Mouse (Mus musculus): ENCODE data around the gene Stip1. TPM values are rescaled to one million over a fixed set of nuclear protein-coding genes. Genes with fewer than 3 reads are reported as not detected.
A peak's percentile ranks its signal among the peaks of the same experiment; 100 is the strongest.

Stip1 gene
- polyA plus RNA-seq, 1 experiment from 2014 or later, result 131 TPM

GRCm38 (mm10) chr19:6990712-6991111 lies 49.1 kb downstream of the Stip1 start:
- no peak for TF ChIP-seq CTCF (IDR thresholded peaks at IDR 0.05; ENCODE audit: low read depth)
- peaks cover 33% of the 10 kb centered on the region for H3K4me1 ChIP-seq (replicated peaks; ENCODE audit: insufficient read depth, low read length)
- 89% methylated on average over 6 of the region's 6 CpGs for WGBS

GRCm38 (mm10) chr19:6989251-6989650 lies 50.5 kb downstream of the Stip1 start:
- Histone ChIP-seq H3K27me3 (ENCODE audit: insufficient read depth, low read length) (no peaks in the 10 kb centered on the region), H3K4me3 (replicated peaks; ENCODE audit: low read depth, low read length) (no peak overlapping the region), H3K27ac (no peak overlapping the region), H3K9ac (ENCODE audit: low read depth, low read length) (no peak overlapping the region), H3K36me3 (ENCODE audit: insufficient read depth, low read length) (peaks cover 4% of the 10 kb centered on the region; the same call in 1 of the 2 replicates), H3K9me3 (replicated peaks; ENCODE audit: low read length) (no peaks in the 10 kb centered on the region), H3K4me2 (ENCODE audit: low read length) (no peak overlapping the region), H3K4me1 (replicated peaks; ENCODE audit: insufficient read depth, low read length) (peaks cover 24% of the 10 kb centered on the region)
- DNase-seq (ENCODE audit: low spot score) (no peak), ATAC-seq (replicated peaks; ENCODE audit: low FRiP score, low read depth) (no peak)
- 89% methylated on average over 8 of the region's 8 CpGs for WGBS
- no peak for TF ChIP-seq CTCF (IDR thresholded peaks at IDR 0.05; ENCODE audit: low read depth)

More at GRCm38 (mm10) chr19:6990712-6991111, 49.1 kb downstream of the Stip1 start:
- Histone ChIP-seq H3K4me3 (replicated peaks; ENCODE audit: low read depth, low read length) (no peak overlapping the region), H3K4me2 (ENCODE audit: low read length) (no peak overlapping the region), H3K36me3 (ENCODE audit: insufficient read depth, low read length) (no peaks in the 10 kb centered on the region), H3K9me3 (replicated peaks; ENCODE audit: low read length) (no peaks in the 10 kb centered on the region), H3K9ac (ENCODE audit: low read depth, low read length) (no peak overlapping the region), H3K27ac (no peak overlapping the region), H3K27me3 (ENCODE audit: insufficient read depth, low read length) (no peaks in the 10 kb centered on the region)
- DNase-seq (ENCODE audit: low spot score) (no peak), ATAC-seq (replicated peaks; ENCODE audit: low FRiP score, low read depth) (no peak)

DNA sequence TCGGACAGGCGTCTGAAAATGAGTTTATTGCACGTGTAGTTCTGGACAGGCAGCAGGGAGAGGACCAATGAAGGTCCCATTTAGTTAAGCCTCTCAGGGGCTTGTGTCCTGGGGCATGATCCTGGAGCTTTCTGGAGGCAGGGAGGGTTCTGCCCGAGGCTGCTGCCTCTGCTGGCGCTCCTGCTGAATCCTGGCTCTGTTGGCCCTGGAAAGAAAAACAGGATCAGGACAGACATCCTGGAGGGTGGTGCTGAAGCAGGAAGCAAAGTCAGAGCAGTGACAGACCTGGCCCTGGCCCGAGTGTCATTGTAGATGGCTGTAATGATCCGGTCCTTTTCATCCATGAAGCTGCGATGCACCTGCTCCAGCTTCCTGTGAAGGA lies 51.9 kb downstream of the Stip1 start:
- DNase-seq (ENCODE audit: low spot score) (no peak), ATAC-seq (replicated peaks; ENCODE audit: low FRiP score, low read depth) (no peak)
- Histone ChIP-seq H3K4me2 (ENCODE audit: low read length) (peak overlapping the region; percentile 87), H3K4me3 (replicated peaks; ENCODE audit: low read depth, low read length) (peak overlapping the region; percentile 82), H3K9ac (ENCODE audit: low read depth, low read length) (peak overlapping the region; percentile 86), H3K27me3 (ENCODE audit: insufficient read depth, low read length) (no peaks in the 10 kb centered on the region), H3K9me3 (replicated peaks; ENCODE audit: low read length) (no peaks in the 10 kb centered on the region), H3K36me3 (ENCODE audit: insufficient read depth, low read length) (peaks cover 10% of the 10 kb centered on the region; the same call in 1 of the 2 replicates), H3K4me1 (replicated peaks; ENCODE audit: insufficient read depth, low read length) (peaks cover 20% of the 10 kb centered on the region), H3K27ac (peak overlapping the region; percentile 85)
- no peak for TF ChIP-seq CTCF (IDR thresholded peaks at IDR 0.05; ENCODE audit: low read depth)
- 2% methylated on average over 8 of the region's 8 CpGs for WGBS

- peak within 1 kb of the TSS; percentile 87 for H3K4me2 ChIP-seq (ENCODE audit: low read length)
- H3K9ac ChIP-seq (ENCODE audit: low read depth, low read length), result peak within 1 kb of the TSS; percentile 86
- H3K4me1 ChIP-seq (replicated peaks; ENCODE audit: insufficient read depth, low read length), result peaks cover 17% of the 10 kb centered on the region
- no peaks in the 10 kb centered on the region for H3K27me3 ChIP-seq (ENCODE audit: insufficient read depth, low read length)
- H3K27ac ChIP-seq, result peak within 1 kb of the TSS; percentile 85
- peaks cover 16% of the 10 kb centered on the region; the same call in 1 of the 2 replicates for H3K36me3 ChIP-seq (ENCODE audit: insufficient read depth, low read length)
- peak; percentile 33 for ATAC-seq (replicated peaks; ENCODE audit: low FRiP score, low read depth)
- no peak for TF ChIP-seq CTCF (IDR thresholded peaks at IDR 0.05; ENCODE audit: low read depth)
- no peaks in the 10 kb centered on the region for H3K9me3 ChIP-seq (replicated peaks; ENCODE audit: low read length)
- DNase-seq (ENCODE audit: low spot score), result peak; percentile 46
- H3K4me3 ChIP-seq (replicated peaks; ENCODE audit: low read depth, low read length), result peak within 1 kb of the TSS; percentile 82
- WGBS, result 1% methylated on average over 69 of the region's 85 CpGs
Observed at GRCm38 (mm10) chr19:6987061-6987903, 52.5 kb downstream of the Stip1 start, which contains the start of gene Vegfb. Gene Vegfb (minus strand): TSS chr19:6987651.

GRCm38 (mm10) chr19:6985951-6986708 lies 53.6 kb downstream of the Stip1 start:
- 81% methylated on average over 10 of the region's 10 CpGs for WGBS
- Histone ChIP-seq H3K27me3 (ENCODE audit: insufficient read depth, low read length) (no peaks in the 10 kb centered on the region), H3K9ac (ENCODE audit: low read depth, low read length) (peak overlapping the region; percentile 86; the same call in 1 of the 2 replicates), H3K4me2 (ENCODE audit: low read length) (peak overlapping the region; percentile 87), H3K27ac (no peak overlapping the region), H3K9me3 (replicated peaks; ENCODE audit: low read length) (no peaks in the 10 kb centered on the region), H3K4me3 (replicated peaks; ENCODE audit: low read depth, low read length) (peak overlapping the region; percentile 82; the same call in 1 of the 2 replicates), H3K4me1 (replicated peaks; ENCODE audit: insufficient read depth, low read length) (peaks cover 12% of the 10 kb centered on the region), H3K36me3 (ENCODE audit: insufficient read depth, low read length) (peaks cover 18% of the 10 kb centered on the region; the same call in 1 of the 2 replicates)
- no peak for TF ChIP-seq CTCF (IDR thresholded peaks at IDR 0.05; ENCODE audit: low read depth)
- DNase-seq (ENCODE audit: low spot score), result no peak
- no peak for ATAC-seq (replicated peaks; ENCODE audit: low FRiP score, low read depth)

- H3K4me1 ChIP-seq (replicated peaks; ENCODE audit: insufficient read depth, low read length), result peaks cover 12% of the 10 kb centered on the region
- H3K4me2 ChIP-seq (ENCODE audit: low read length), result no peak overlapping the region
- no peak overlapping the region for H3K4me3 ChIP-seq (replicated peaks; ENCODE audit: low read depth, low read length)
- no peak for TF ChIP-seq CTCF (IDR thresholded peaks at IDR 0.05; ENCODE audit: low read depth)
- no peaks in the 10 kb centered on the region for H3K9me3 ChIP-seq (replicated peaks; ENCODE audit: low read length)
- H3K27me3 ChIP-seq (ENCODE audit: insufficient read depth, low read length), result no peaks in the 10 kb centered on the region
- WGBS, result 90% methylated on average over 19 of the region's 19 CpGs
- no peak overlapping the region for H3K9ac ChIP-seq (ENCODE audit: low read depth, low read length)
- DNase-seq (ENCODE audit: low spot score), result no peak
- peaks cover 18% of the 10 kb centered on the region; the same call in 1 of the 2 replicates for H3K36me3 ChIP-seq (ENCODE audit: insufficient read depth, low read length)
- no peak overlapping the region for H3K27ac ChIP-seq
- ATAC-seq (replicated peaks; ENCODE audit: low FRiP score, low read depth), result no peak
Observed at GRCm38 (mm10) chr19:6985300-6985699, 54.5 kb downstream of the Stip1 start.

Data from kidney, postnatal 0 days (tissue).